Mouse (Mus musculus): Measurements from ENCODE around the gene Kdm4b. TPM values are rescaled to one million over a fixed set of nuclear protein-coding genes. Genes with fewer than 3 reads are reported as not detected.

Gene Kdm4b
- polyA plus RNA-seq, 1 experiment from 2014 or later: 21.3 TPM

DNA sequence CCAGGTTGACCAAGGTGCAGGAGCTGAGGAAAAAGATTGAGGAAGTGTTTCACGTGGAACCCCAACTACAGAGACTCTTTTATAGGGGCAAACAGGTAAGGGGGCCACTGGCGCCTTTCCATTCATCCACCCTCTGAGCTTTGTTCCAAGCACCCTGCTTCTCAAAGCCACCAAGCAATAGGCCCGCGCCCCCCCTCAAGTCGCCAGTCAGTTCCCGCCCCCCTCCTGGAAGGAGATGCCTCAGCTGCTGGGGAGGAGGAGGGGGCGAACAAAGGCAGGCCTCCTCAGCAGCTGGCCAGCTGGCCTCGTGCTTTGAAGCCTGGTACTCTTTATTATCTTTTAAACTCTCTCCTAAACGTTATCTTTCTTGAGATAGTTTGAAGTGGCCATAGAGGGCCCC is 20.7 kb upstream of the Kdm4b start:
- Histone ChIP-seq H3K9me3 (ENCODE audit: control insufficient read depth, low read length) (no peaks in the 10 kb centered on the region), H3K4me2 (ENCODE audit: low read depth, low read length) (peak overlapping the region; percentile 93), H3K27me3 (replicated peaks; ENCODE audit: control insufficient read depth, insufficient read depth, low read length) (no peaks in the 10 kb centered on the region), H3K36me3 (ENCODE audit: control insufficient read depth, insufficient read depth, low read length) (no peaks in the 10 kb centered on the region), H3K9ac (ENCODE audit: low read depth, low read length) (peak overlapping the region; percentile 72), H3K4me1 (ENCODE audit: control insufficient read depth, insufficient read depth, low read length) (peaks cover 39% of the 10 kb centered on the region), H3K27ac (ENCODE audit: low read length) (peak overlapping the region; percentile 58), H3K4me3 (ENCODE audit: low read length) (peak overlapping the region; percentile 77)
- 12% methylated on average over 9 of the region's 9 CpGs for WGBS
- no peak; the same call in none of the 2 replicates for ATAC-seq

DNA sequence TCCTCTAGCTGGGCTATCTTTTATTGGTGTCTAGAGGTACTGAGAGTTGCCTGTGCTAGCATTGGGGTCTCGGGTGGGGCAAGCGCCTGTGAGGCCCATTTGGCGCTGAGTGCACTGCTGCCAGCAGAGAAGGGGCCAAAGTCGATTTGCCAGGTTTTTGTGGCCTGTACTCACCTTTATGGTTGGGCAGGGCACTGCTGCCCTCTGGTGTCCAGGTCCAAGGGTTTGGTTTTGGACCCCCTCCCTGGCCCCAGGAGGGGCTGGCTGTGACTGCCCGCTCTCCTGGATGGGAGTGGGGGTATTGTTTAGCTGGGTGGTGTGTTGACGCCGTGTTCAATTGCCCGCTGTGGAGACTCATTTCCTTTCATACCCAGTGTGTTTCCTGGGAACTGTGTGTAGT is 20.0 kb upstream of the Kdm4b start:
- H3K36me3 ChIP-seq (ENCODE audit: control insufficient read depth, insufficient read depth, low read length): 0 out of 2 replicates have a peak, but pooled peaks cover 2% of the 10 kb centered on the region
- peak overlapping the region; percentile 72 for H3K9ac ChIP-seq (ENCODE audit: low read depth, low read length)
- peak; percentile 17; the same call in 1 of the 2 replicates for ATAC-seq
- H3K27ac ChIP-seq (ENCODE audit: low read length): peak overlapping the region; percentile 58
- H3K4me2 ChIP-seq (ENCODE audit: low read depth, low read length): peak overlapping the region; percentile 93
- H3K27me3 ChIP-seq (replicated peaks; ENCODE audit: control insufficient read depth, insufficient read depth, low read length): no peaks in the 10 kb centered on the region
- 53% methylated on average over 8 of the region's 8 CpGs for WGBS
- H3K4me3 ChIP-seq (ENCODE audit: low read length): peak overlapping the region; percentile 77
- no peaks in the 10 kb centered on the region for H3K9me3 ChIP-seq (ENCODE audit: control insufficient read depth, low read length)
- peaks cover 39% of the 10 kb centered on the region for H3K4me1 ChIP-seq (ENCODE audit: control insufficient read depth, insufficient read depth, low read length)

DNA sequence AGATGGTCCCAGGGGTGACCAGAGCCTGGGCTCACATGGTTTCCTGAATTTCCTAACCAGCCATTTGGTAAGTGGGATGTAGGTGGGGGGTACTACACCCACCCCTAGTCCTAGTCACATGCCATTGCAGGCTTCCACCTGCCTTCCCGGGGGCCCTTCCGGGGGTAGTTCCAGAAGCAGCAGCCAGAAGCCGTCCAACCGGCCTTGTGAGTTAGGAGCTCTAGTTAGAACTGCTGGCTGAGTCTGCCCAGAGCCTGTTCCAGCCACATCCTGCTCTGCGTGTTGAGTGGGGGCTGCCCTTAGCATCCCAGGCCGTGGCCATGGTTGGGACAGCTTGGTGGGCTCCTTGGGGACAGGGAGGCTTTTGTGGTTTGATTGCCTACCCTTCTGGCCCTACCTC is 17.8 kb upstream of the Kdm4b start:
- Histone ChIP-seq H3K4me2 (ENCODE audit: low read depth, low read length) (peak overlapping the region; percentile 15), H3K9ac (ENCODE audit: low read depth, low read length) (peak overlapping the region; percentile 53)

DNA sequence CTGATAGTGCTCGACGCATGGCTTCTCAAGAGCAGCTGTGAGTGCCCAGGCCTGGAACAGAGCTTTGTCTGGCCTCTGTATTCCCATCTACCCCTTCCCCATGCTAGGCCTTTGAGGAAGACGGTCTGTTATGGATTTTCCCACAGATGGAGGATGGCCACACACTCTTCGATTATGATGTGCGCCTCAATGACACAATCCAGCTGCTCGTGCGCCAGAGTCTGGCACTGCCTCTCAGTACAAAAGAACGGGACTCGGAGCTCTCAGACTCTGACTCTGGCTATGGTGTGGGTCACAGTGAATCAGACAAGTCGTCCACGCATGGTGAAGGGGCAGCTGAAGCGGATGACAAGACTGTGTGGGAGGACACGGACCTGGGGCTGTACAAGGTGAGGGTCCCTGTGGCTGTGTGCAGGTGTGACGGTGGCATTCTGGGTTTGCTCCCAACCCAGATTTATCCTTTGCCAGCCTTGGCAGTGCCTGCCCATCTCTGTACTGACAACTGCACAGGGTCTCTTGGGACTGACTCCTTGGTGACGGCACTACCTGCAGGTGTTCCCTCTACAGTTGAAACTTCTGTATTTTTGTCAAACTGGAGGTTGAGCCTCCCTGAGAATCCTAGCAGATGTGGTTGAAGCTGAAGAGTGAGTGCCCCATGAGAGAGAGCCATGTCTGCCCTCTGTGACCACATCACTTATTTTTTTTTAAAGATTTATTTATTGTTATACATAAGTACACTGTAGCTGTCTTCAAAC is 16.5 kb upstream of the Kdm4b start:
- Histone ChIP-seq H3K4me1 (ENCODE audit: control insufficient read depth, insufficient read depth, low read length) (peaks cover 29% of the 10 kb centered on the region), H3K27ac (ENCODE audit: low read length) (no peak overlapping the region), H3K4me2 (ENCODE audit: low read depth, low read length) (no peak overlapping the region), H3K36me3 (ENCODE audit: control insufficient read depth, insufficient read depth, low read length) (peaks cover 20% of the 10 kb centered on the region; the same call in 1 of the 2 replicates), H3K27me3 (replicated peaks; ENCODE audit: control insufficient read depth, insufficient read depth, low read length) (no peaks in the 10 kb centered on the region), H3K4me3 (ENCODE audit: low read length) (no peak overlapping the region), H3K9ac (ENCODE audit: low read depth, low read length) (no peak overlapping the region), H3K9me3 (ENCODE audit: control insufficient read depth, low read length) (no peaks in the 10 kb centered on the region)
- no peak for ATAC-seq
- 79% methylated on average over 15 of the region's 15 CpGs for WGBS

More for the DNA sequence above, 17.8 kb upstream of the Kdm4b start:
- peak; percentile 16; the same call in 1 of the 2 replicates for ATAC-seq
- Histone ChIP-seq H3K4me1 (ENCODE audit: control insufficient read depth, insufficient read depth, low read length) (peaks cover 32% of the 10 kb centered on the region), H3K27ac (ENCODE audit: low read length) (peak overlapping the region; percentile 39), H3K27me3 (replicated peaks; ENCODE audit: control insufficient read depth, insufficient read depth, low read length) (no peaks in the 10 kb centered on the region), H3K4me3 (ENCODE audit: low read length) (no peak overlapping the region), H3K36me3 (ENCODE audit: control insufficient read depth, insufficient read depth, low read length) (peaks cover 16% of the 10 kb centered on the region; the same call in 1 of the 2 replicates), H3K9me3 (ENCODE audit: control insufficient read depth, low read length) (no peaks in the 10 kb centered on the region)
- WGBS: 45% methylated on average over 6 of the region's 6 CpGs

DNA sequence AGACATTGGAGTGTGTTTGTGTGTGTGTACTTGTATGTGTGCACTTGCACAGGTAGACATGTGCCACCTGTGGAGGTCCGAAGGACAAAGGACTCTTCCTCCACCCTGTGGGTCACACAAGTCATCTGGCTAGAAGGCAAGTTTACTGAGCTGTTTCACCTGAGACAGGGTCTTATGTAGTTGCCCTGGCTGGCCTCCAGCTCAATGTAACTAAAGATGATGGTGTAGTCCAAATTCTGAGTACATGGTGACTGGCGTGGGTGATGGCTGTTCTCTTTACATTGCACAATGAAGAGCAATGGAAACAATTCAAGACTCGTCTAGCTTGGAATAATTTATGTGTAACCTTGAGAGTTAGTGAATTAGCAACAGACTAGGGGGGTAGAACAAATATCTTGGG is 1.4 kb upstream of the Kdm4b start:
- H3K4me3 ChIP-seq (ENCODE audit: low read length): no peak overlapping the region
- H3K27ac ChIP-seq (ENCODE audit: low read length): no peak overlapping the region; the same call in 1 of the 2 replicates
- H3K9me3 ChIP-seq (ENCODE audit: control insufficient read depth, low read length): no peaks in the 10 kb centered on the region
- peaks cover 23% of the 10 kb centered on the region for H3K4me1 ChIP-seq (ENCODE audit: control insufficient read depth, insufficient read depth, low read length)
- ATAC-seq: no peak
- H3K36me3 ChIP-seq (ENCODE audit: control insufficient read depth, insufficient read depth, low read length): peaks cover 8% of the 10 kb centered on the region
- no peak overlapping the region for H3K9ac ChIP-seq (ENCODE audit: low read depth, low read length)
- H3K27me3 ChIP-seq (replicated peaks; ENCODE audit: control insufficient read depth, insufficient read depth, low read length): no peaks in the 10 kb centered on the region
- WGBS: 61% methylated on average over 3 of the region's 3 CpGs
- no peak overlapping the region for H3K4me2 ChIP-seq (ENCODE audit: low read depth, low read length)

DNA sequence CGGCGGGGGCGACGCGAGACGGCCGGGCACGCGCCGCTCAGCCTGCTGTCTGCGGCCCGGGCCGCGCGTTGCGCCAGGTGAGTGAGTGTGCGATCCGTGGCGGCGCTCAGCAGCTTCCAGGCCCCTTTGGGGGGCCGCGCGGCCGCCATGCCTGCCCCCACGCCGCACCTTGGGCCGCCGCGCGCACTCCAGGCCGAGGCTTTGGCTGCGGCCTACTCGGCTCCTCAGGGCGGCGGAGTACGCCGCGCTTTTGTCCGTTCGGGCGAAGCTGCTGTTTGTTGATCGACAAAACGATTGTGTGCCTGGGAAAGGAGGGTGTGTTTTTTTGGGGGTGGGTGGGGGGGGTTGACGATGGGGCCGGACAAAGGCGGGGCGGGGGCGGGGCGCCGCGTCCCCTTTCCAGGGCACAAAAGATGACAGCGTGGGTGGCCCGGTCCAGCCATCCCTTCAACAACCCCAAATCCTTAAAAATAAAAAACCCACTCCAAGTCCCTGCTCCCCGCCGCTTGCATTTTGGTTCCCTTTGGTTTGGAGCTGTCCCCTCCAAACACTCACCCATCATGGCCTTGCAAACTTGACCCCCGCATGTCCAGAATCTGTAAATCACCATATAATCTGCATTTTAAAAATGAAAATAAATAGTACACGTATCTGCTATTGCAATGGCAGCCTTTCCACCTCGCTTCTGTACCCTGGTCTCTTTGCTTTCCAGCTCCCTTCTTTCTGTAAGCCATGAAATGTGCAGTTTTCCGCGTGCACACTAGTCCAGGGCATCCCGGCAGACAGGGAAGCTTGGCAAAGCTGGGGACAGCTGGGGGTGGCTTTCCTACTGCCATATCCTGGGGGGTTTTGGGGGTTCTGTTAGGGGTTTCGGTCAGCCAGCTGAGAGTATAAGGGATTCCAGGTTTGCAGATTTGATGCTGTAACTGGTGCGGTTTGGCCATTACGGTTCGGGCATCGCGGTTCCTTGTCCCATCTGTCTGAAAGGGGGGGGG is 588 bp downstream of the Kdm4b start:
- ATAC-seq: peak; percentile 47
- Histone ChIP-seq H3K36me3 (ENCODE audit: control insufficient read depth, insufficient read depth, low read length) (no peaks in the 10 kb centered on the region), H3K4me2 (ENCODE audit: low read depth, low read length) (peak overlapping the region; percentile 69), H3K4me1 (ENCODE audit: control insufficient read depth, insufficient read depth, low read length) (peaks cover 28% of the 10 kb centered on the region), H3K27ac (ENCODE audit: low read length) (peak overlapping the region; percentile 96), H3K9ac (ENCODE audit: low read depth, low read length) (peak overlapping the region; percentile 92), H3K9me3 (ENCODE audit: control insufficient read depth, low read length) (no peaks in the 10 kb centered on the region), H3K27me3 (replicated peaks; ENCODE audit: control insufficient read depth, insufficient read depth, low read length) (no peaks in the 10 kb centered on the region), H3K4me3 (ENCODE audit: low read length) (peak overlapping the region; percentile 94)
- WGBS: under 1% methylated on average over 57 of the region's 67 CpGs

DNA sequence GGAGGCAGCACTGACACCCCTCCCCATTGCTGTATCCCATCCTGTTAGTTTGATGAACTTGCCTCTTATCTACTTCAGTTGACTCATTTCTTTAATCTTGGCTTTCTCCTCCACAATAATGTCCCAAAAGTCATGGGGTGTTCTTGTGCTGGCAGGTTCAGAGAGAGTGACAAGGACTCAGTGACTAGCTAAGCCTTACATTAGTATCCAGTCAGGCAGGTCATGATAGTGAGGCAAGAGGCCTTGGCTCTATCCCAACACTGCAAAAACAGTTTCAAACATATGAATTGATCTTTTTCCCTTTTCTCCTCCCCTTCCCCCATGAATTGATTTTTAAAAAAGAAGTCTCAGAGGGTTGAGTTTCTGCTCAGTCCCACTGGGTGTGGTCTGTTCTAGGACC is 3.4 kb downstream of the Kdm4b start:
- H3K9ac ChIP-seq (ENCODE audit: low read depth, low read length): no peak overlapping the region
- no peak overlapping the region for H3K4me3 ChIP-seq (ENCODE audit: low read length)
- H3K4me2 ChIP-seq (ENCODE audit: low read depth, low read length): no peak overlapping the region
- H3K27me3 ChIP-seq (replicated peaks; ENCODE audit: control insufficient read depth, insufficient read depth, low read length): no peaks in the 10 kb centered on the region
- H3K4me1 ChIP-seq (ENCODE audit: control insufficient read depth, insufficient read depth, low read length): peaks cover 32% of the 10 kb centered on the region
- H3K9me3 ChIP-seq (ENCODE audit: control insufficient read depth, low read length): no peaks in the 10 kb centered on the region
- no peak for ATAC-seq
- H3K27ac ChIP-seq (ENCODE audit: low read length): no peak overlapping the region
- H3K36me3 ChIP-seq (ENCODE audit: control insufficient read depth, insufficient read depth, low read length): no peaks in the 10 kb centered on the region

DNA sequence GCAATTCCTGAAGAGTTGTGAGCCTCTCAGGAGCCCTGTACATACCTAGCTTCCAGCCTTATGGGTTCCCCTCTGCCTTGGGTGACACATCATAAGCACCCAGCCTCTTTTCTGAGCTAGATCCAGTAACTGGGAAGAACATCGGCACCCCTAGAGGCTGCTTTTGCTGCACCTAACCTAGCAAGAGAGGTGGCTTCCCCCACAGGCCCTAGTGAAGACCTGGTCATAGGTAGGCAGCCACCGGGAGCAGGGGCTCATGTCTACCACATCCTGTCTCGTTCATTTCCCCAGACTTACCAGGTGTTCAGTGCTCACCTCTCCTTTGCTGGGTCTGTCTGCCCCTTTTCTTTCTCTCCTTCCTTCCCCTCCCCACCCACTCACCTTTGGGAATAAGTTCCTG is 4.5 kb downstream of the Kdm4b start:
- H3K4me1 ChIP-seq (ENCODE audit: control insufficient read depth, insufficient read depth, low read length): peaks cover 29% of the 10 kb centered on the region
- no peak overlapping the region for H3K27ac ChIP-seq (ENCODE audit: low read length)
- no peaks in the 10 kb centered on the region for H3K36me3 ChIP-seq (ENCODE audit: control insufficient read depth, insufficient read depth, low read length)
- no peak for ATAC-seq
- H3K4me2 ChIP-seq (ENCODE audit: low read depth, low read length): no peak overlapping the region
- WGBS: 67% methylated on average over 3 of the region's 3 CpGs
- H3K9me3 ChIP-seq (ENCODE audit: control insufficient read depth, low read length): no peaks in the 10 kb centered on the region
- no peak overlapping the region for H3K9ac ChIP-seq (ENCODE audit: low read depth, low read length)
- H3K4me3 ChIP-seq (ENCODE audit: low read length): no peak overlapping the region
- H3K27me3 ChIP-seq (replicated peaks; ENCODE audit: control insufficient read depth, insufficient read depth, low read length): no peaks in the 10 kb centered on the region

DNA sequence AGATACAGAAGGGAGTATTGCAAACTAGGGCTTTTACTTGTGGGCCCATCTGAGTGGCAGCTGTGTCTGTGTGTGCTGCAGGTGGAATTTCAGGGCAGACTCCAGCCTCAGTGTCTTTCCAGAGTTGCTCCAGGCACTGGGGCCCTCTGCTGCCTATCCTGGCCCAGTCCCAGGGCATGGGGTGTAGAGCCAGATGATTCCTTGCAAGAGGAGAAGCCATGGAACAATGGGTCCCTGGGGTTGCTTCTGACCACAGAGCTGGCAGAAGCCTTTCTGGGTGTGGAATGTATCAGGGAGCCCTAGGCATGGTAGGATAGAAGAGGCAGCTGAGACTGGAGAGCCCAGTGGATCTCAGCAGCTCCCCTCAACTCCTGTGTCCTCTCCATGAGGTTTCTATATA is 5.4 kb downstream of the Kdm4b start:
- Histone ChIP-seq H3K9me3 (ENCODE audit: control insufficient read depth, low read length) (no peaks in the 10 kb centered on the region), H3K4me2 (ENCODE audit: low read depth, low read length) (no peak overlapping the region), H3K36me3 (ENCODE audit: control insufficient read depth, insufficient read depth, low read length) (no peaks in the 10 kb centered on the region), H3K27ac (ENCODE audit: low read length) (no peak overlapping the region), H3K4me3 (ENCODE audit: low read length) (no peak overlapping the region), H3K27me3 (replicated peaks; ENCODE audit: control insufficient read depth, insufficient read depth, low read length) (no peaks in the 10 kb centered on the region), H3K4me1 (ENCODE audit: control insufficient read depth, insufficient read depth, low read length) (peaks cover 29% of the 10 kb centered on the region), H3K9ac (ENCODE audit: low read depth, low read length) (no peak overlapping the region)
- no peak for ATAC-seq
